Mouse (Mus musculus): ENCODE measurements at regions not wholly inside any gene's neighbourhood (a gene's known extent, or its start where the extent isn't known, plus 50 kb on each side); places are given as distances from the start of the nearest gene placed in this dataset.

GRCm38 (mm10) chr2:46183241-46183640 is 1066.0 kb upstream of the Zeb2 start:
- Histone ChIP-seq H3K4me1 (replicated peaks; ENCODE audit: control insufficient read depth, insufficient read depth, low read length) (no peaks in the 10 kb centered on the region), H3K4me3 (replicated peaks; ENCODE audit: low read length) (no peak overlapping the region), H3K27ac (no peak overlapping the region), H3K36me3 (replicated peaks; ENCODE audit: control insufficient read depth, insufficient read depth) (no peaks in the 10 kb centered on the region), H3K4me2 (replicated peaks) (no peak overlapping the region), H3K9ac (no peak overlapping the region), H3K9me3 (ENCODE audit: control insufficient read depth, low read length) (no peaks in the 10 kb centered on the region), H3K27me3 (ENCODE audit: control insufficient read depth, insufficient read depth, low read length) (no peaks in the 10 kb centered on the region)
- ATAC-seq (ENCODE audit: low FRiP score) (no peak), DNase-seq (ENCODE audit: low spot score) (no peak)
- WGBS = 80% methylated on average over 2 of the region's 2 CpGs

GRCm38 (mm10) chr2:46179741-46180140 is 1062.5 kb upstream of the Zeb2 start:
- H3K27ac ChIP-seq = no peak overlapping the region
- DNase-seq (ENCODE audit: low spot score) = no peak
- no peak overlapping the region for H3K4me2 ChIP-seq (replicated peaks)
- no peaks in the 10 kb centered on the region for H3K27me3 ChIP-seq (ENCODE audit: control insufficient read depth, insufficient read depth, low read length)
- no peak overlapping the region for H3K9ac ChIP-seq
- H3K36me3 ChIP-seq (replicated peaks; ENCODE audit: control insufficient read depth, insufficient read depth) = no peaks in the 10 kb centered on the region
- 72% methylated on average over 4 of the region's 4 CpGs for WGBS
- H3K9me3 ChIP-seq (ENCODE audit: control insufficient read depth, low read length) = no peaks in the 10 kb centered on the region
- no peak for ATAC-seq (ENCODE audit: low FRiP score)
- no peaks in the 10 kb centered on the region for H3K4me1 ChIP-seq (replicated peaks; ENCODE audit: control insufficient read depth, insufficient read depth, low read length)
- no peak overlapping the region for H3K4me3 ChIP-seq (replicated peaks; ENCODE audit: low read length)

DNA sequence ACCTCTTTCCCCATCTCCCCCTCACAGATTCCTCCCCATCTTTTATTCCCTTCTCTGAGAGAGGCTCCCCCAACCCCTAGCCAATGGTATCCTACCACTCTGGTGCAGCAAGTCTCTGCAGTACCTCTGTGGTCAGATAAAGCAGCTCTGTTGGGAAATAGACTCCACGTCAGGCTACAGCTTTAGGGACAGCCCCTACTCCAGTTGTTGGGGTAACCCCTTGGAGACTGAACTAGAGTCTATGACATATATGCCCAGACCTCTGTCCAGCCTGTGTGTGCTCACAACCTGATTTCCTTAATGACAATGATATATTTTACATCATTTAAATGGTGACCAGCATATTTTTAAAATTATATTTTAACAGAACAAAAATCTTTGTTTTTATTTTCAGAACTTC is 1051.3 kb upstream of the Zeb2 start:
- ATAC-seq (ENCODE audit: low FRiP score) (no peak), DNase-seq (ENCODE audit: low spot score) (no peak)
- no peaks in the 10 kb centered on the region for H3K9me3 ChIP-seq (ENCODE audit: control insufficient read depth, low read length)
- H3K4me1 ChIP-seq (replicated peaks; ENCODE audit: control insufficient read depth, insufficient read depth, low read length) = no peaks in the 10 kb centered on the region
- no peaks in the 10 kb centered on the region for H3K27me3 ChIP-seq (ENCODE audit: control insufficient read depth, insufficient read depth, low read length)
- H3K36me3 ChIP-seq (replicated peaks; ENCODE audit: control insufficient read depth, insufficient read depth) = no peaks in the 10 kb centered on the region
- no peak overlapping the region for H3K4me2 ChIP-seq (replicated peaks)
- 58% methylated on average over 1 of the region's 1 CpGs for WGBS
- H3K9ac ChIP-seq = no peak overlapping the region
- H3K4me3 ChIP-seq (replicated peaks; ENCODE audit: low read length) = no peak overlapping the region
- H3K27ac ChIP-seq = no peak overlapping the region

DNA sequence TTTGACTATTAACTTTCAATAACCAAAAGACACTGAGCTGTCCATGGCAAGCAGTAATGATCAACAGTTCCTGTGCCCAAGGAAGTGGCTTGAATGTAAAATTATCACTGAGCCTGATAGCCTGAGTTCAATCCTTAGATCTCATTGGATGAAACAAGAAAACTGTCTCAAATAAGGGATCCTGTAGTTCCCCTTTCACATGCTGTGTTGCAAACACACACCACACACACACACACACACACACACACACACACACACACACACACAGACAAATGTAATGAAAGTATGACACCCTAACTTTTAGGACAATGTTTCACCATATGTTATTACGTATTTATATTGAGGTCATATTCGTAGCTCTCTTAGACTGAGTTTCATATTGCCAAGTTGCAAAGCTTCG is 1032.7 kb upstream of the Zeb2 start:
- Histone ChIP-seq H3K9me3 (ENCODE audit: control insufficient read depth, low read length) (no peaks in the 10 kb centered on the region), H3K27ac (no peak overlapping the region), H3K9ac (no peak overlapping the region), H3K27me3 (ENCODE audit: control insufficient read depth, insufficient read depth, low read length) (no peaks in the 10 kb centered on the region), H3K4me2 (replicated peaks) (no peak overlapping the region), H3K36me3 (replicated peaks; ENCODE audit: control insufficient read depth, insufficient read depth) (no peaks in the 10 kb centered on the region), H3K4me3 (replicated peaks; ENCODE audit: low read length) (no peak overlapping the region), H3K4me1 (replicated peaks; ENCODE audit: control insufficient read depth, insufficient read depth, low read length) (no peaks in the 10 kb centered on the region)
- 95% methylated on average over 3 of the region's 3 CpGs for WGBS
- DNase-seq (ENCODE audit: low spot score) (no peak), ATAC-seq (ENCODE audit: low FRiP score) (no peak)

DNA sequence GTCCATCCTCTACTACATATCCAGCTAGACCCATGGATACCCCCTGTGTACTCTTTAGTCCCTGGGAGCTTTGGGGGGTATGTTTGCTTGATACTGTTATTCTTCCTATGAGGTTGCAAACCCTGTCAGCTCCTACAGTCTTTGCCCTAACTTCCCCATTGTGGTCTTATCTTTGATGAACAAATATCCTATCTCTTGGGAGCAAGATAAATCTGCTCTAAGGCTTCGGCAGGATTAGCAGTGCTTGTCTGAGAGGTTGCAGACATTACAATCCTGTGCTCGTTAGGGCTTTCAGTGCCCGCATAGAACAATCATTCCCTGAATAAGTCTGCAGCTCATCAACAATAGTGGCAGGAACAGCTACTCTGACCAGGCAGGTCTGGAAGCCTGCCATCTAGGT is 1002.7 kb upstream of the Zeb2 start:
- Histone ChIP-seq H3K4me1 (replicated peaks; ENCODE audit: control insufficient read depth, insufficient read depth, low read length) (no peaks in the 10 kb centered on the region), H3K9ac (no peak overlapping the region), H3K9me3 (ENCODE audit: control insufficient read depth, low read length) (no peaks in the 10 kb centered on the region), H3K36me3 (replicated peaks; ENCODE audit: control insufficient read depth, insufficient read depth) (no peaks in the 10 kb centered on the region), H3K4me2 (replicated peaks) (no peak overlapping the region), H3K27ac (no peak overlapping the region), H3K27me3 (ENCODE audit: control insufficient read depth, insufficient read depth, low read length) (no peaks in the 10 kb centered on the region), H3K4me3 (replicated peaks; ENCODE audit: low read length) (no peak overlapping the region)
- 74% methylated on average over 3 of the region's 3 CpGs for WGBS
- DNase-seq (ENCODE audit: low spot score) (no peak), ATAC-seq (ENCODE audit: low FRiP score) (no peak)

- Histone ChIP-seq H3K4me1 (replicated peaks; ENCODE audit: control insufficient read depth, insufficient read depth, low read length) (no peaks in the 10 kb centered on the region), H3K27ac (no peak overlapping the region), H3K36me3 (replicated peaks; ENCODE audit: control insufficient read depth, insufficient read depth) (no peaks in the 10 kb centered on the region), H3K9ac (no peak overlapping the region), H3K4me2 (replicated peaks) (no peak overlapping the region), H3K9me3 (ENCODE audit: control insufficient read depth, low read length) (no peaks in the 10 kb centered on the region), H3K27me3 (ENCODE audit: control insufficient read depth, insufficient read depth, low read length) (no peaks in the 10 kb centered on the region), H3K4me3 (replicated peaks; ENCODE audit: low read length) (no peak overlapping the region)
- ATAC-seq (ENCODE audit: low FRiP score) (no peak), DNase-seq (ENCODE audit: low spot score) (no peak)
These were observed 989.8 kb upstream of the Zeb2 start for GRCm38 (mm10) chr2:46106991-46107390.

- no peak overlapping the region for H3K4me3 ChIP-seq (replicated peaks; ENCODE audit: low read length)
- 75% methylated on average over 7 of the region's 7 CpGs for WGBS
These were observed 948.0 kb upstream of the Zeb2 start for GRCm38 (mm10) chr2:46065034-46065802.

DNA sequence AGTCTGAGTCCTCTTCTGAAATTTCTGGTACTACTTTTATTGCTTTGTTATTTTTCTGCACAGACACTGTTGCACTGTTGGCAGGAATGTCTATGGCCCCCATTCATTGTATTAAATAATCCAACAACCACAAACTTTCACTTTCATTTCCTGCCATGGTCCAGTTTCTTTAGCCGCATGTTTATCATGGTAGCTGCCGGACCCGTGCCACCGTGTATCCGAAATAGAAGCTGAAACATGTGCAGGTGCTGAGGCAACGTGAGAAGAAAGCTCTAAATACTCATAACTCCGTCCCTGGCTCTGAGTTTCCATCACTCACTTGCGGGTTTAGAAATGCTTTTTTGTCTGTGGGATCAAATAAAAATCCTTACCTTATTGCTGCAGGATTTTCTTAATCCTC is 938.5 kb upstream of the Zeb2 start:
- no peak for ATAC-seq (ENCODE audit: low FRiP score)
- no peak overlapping the region for H3K9ac ChIP-seq
- no peaks in the 10 kb centered on the region for H3K4me1 ChIP-seq (replicated peaks; ENCODE audit: control insufficient read depth, insufficient read depth, low read length)
- no peaks in the 10 kb centered on the region for H3K9me3 ChIP-seq (ENCODE audit: control insufficient read depth, low read length)
- DNase-seq (ENCODE audit: low spot score) = no peak
- no peak overlapping the region for H3K4me3 ChIP-seq (replicated peaks; ENCODE audit: low read length)
- H3K4me2 ChIP-seq (replicated peaks) = no peak overlapping the region
- H3K36me3 ChIP-seq (replicated peaks; ENCODE audit: control insufficient read depth, insufficient read depth) = no peaks in the 10 kb centered on the region
- no peaks in the 10 kb centered on the region for H3K27me3 ChIP-seq (ENCODE audit: control insufficient read depth, insufficient read depth, low read length)
- WGBS = 93% methylated on average over 8 of the region's 8 CpGs
- H3K27ac ChIP-seq = no peak overlapping the region

More at GRCm38 (mm10) chr2:46065034-46065802, 948.0 kb upstream of the Zeb2 start:
- Histone ChIP-seq H3K9me3 (ENCODE audit: control insufficient read depth, low read length) (no peaks in the 10 kb centered on the region), H3K36me3 (replicated peaks; ENCODE audit: control insufficient read depth, insufficient read depth) (no peaks in the 10 kb centered on the region), H3K27ac (no peak overlapping the region), H3K27me3 (ENCODE audit: control insufficient read depth, insufficient read depth, low read length) (no peaks in the 10 kb centered on the region), H3K9ac (no peak overlapping the region), H3K4me2 (replicated peaks) (no peak overlapping the region), H3K4me1 (replicated peaks; ENCODE audit: control insufficient read depth, insufficient read depth, low read length) (no peaks in the 10 kb centered on the region)
- DNase-seq (ENCODE audit: low spot score) = no peak
- no peak for ATAC-seq (ENCODE audit: low FRiP score)

- ATAC-seq (ENCODE audit: low FRiP score) = no peak
- Histone ChIP-seq H3K27ac (no peak overlapping the region), H3K36me3 (replicated peaks; ENCODE audit: control insufficient read depth, insufficient read depth) (no peaks in the 10 kb centered on the region), H3K4me1 (replicated peaks; ENCODE audit: control insufficient read depth, insufficient read depth, low read length) (no peaks in the 10 kb centered on the region), H3K4me3 (replicated peaks; ENCODE audit: low read length) (no peak overlapping the region), H3K9me3 (ENCODE audit: control insufficient read depth, low read length) (no peaks in the 10 kb centered on the region), H3K9ac (no peak overlapping the region), H3K27me3 (ENCODE audit: control insufficient read depth, insufficient read depth, low read length) (no peaks in the 10 kb centered on the region), H3K4me2 (replicated peaks) (no peak overlapping the region)
- DNase-seq (ENCODE audit: low spot score) = no peak
- 73% methylated on average over 7 of the region's 7 CpGs for WGBS
These were observed 937.7 kb upstream of the Zeb2 start for GRCm38 (mm10) chr2:46054902-46055301.

- DNase-seq (ENCODE audit: low spot score) (no peak), ATAC-seq (ENCODE audit: low FRiP score) (no peak)
- Histone ChIP-seq H3K36me3 (replicated peaks; ENCODE audit: control insufficient read depth, insufficient read depth) (no peaks in the 10 kb centered on the region), H3K9ac (no peak overlapping the region), H3K9me3 (ENCODE audit: control insufficient read depth, low read length) (no peaks in the 10 kb centered on the region), H3K4me2 (replicated peaks) (no peak overlapping the region), H3K27me3 (ENCODE audit: control insufficient read depth, insufficient read depth, low read length) (no peaks in the 10 kb centered on the region), H3K4me1 (replicated peaks; ENCODE audit: control insufficient read depth, insufficient read depth, low read length) (no peaks in the 10 kb centered on the region), H3K27ac (no peak overlapping the region), H3K4me3 (replicated peaks; ENCODE audit: low read length) (no peak overlapping the region)
- 85% methylated on average over 1 of the region's 1 CpGs for WGBS
These were observed 904.7 kb upstream of the Zeb2 start for GRCm38 (mm10) chr2:46021854-46022253.
